Mouse (Mus musculus) small intestine, adult 2 months (tissue): Measurements from ENCODE around the gene Hhat.

Experiments
- CTCF ChIP-seq: fragments of 200-500 bp; IDR thresholded peaks from 2 replicates; pipeline ENCODE4 v1.5.1; 2012; ENCODE audit warnings: low read depth, mild to moderate bottlenecking, control low read depth, inconsistent platforms, low read length, moderate library complexity, mixed read lengths; ENCODE audit not compliant: insufficient replicate concordance, insufficient read length; ENCODE audit errors: extremely low read depth
- POLR2A ChIP-seq: fragments of 200-500 bp; IDR thresholded peaks from 2 replicates; pipeline ENCODE4 v1.6.1; 2012; ENCODE audit warnings: low read depth, mild to moderate bottlenecking, control low read depth, inconsistent platforms, low read length, moderate library complexity

- TF ChIP-seq POLR2A (no peak), CTCF (no peak)
These were observed 21.0 kb downstream of the Hhat start for GRCm38 (mm10) chr1:192750042-192750437.
